Mouse (Mus musculus): ENCODE results near the gene Pou3f1.

DNA sequence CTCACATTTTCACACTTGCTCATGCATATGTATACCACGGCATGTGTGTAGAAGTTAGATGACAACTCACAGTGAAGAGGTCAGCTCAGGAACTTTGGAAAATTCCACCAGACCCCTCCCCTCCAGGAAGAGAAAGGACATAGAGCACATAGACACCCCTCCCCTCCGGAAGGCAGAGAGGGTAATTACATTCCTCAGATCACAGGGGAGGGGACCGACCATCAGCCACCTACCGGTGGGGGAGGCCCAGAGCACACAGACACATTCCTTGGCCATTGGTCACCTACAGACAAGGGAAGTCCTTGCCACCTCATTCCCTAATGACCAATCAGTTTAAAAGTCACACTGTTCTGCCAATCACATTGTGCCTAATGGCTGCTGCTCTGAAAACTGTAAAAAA, 25.2 kb upstream of the Pou3f1 start:
- TF ChIP-seq CTCF (IDR thresholded peaks at IDR 0.05; ENCODE audit: extremely low read depth, insufficient read depth, insufficient read length, insufficient replicate concordance) (no peak), POLR2A (IDR thresholded peaks at IDR 0.05; ENCODE audit: low read depth, low read length) (no peak)
